Mouse (Mus musculus) spleen, adult 2 months (tissue): Measurements from ENCODE around the gene Akap6.

Source experiments
- CTCF ChIP-seq: fragments of 200-500 bp; IDR thresholded peaks from 2 replicates; pipeline ENCODE4 v1.5.1; 2011; ENCODE audit warnings: mild to moderate bottlenecking, inconsistent platforms; ENCODE audit not compliant: insufficient read depth, insufficient read length, insufficient replicate concordance; ENCODE audit errors: extremely low read depth
- POLR2A ChIP-seq: fragments of 200-500 bp; IDR thresholded peaks from 2 replicates; pipeline ENCODE4 v1.6.1; 2011; ENCODE audit warnings: low read depth, low read length, inconsistent platforms

- no peak for TF ChIP-seq CTCF
- no peak for TF ChIP-seq POLR2A
Observed at GRCm38 (mm10) chr12:52664944-52665343, 34.2 kb upstream of the Akap6 start.
